Mouse (Mus musculus): ENCODE measurements around the gene Itpkb.

The Itpkb gene

DNA sequence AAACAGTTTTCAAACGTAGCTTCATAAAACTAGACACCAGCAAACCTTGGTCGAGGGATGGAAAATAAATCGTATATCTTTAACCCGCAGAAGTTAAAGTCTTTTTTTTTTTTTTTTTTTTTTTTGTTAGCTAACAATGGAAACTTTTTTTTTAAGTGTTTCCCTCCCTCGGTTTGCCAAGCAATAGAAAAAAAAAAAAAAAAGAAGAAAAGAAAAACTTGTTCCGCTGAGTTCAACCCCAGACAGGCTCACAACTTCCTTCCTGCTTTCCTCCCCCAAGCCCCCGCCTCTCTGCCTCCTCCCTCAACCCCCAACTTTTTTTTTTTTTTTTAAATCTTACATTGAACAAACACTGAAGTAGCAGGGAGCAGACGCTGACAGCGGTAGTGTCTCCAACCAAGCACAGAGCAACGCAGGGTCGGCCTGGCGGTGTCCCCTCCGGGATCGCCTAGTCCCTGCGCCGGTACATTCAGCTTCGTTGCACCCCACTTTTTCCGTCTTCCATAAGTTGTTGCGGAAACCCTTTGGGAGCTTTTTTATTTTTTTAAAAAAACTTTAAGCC is at the start of gene Itpkb:
Gene Itpkb (plus strand): TSS at position 341 of the 562 bp plus-strand sequence.
- DNase-seq (ENCODE audit: low spot score) = peak; percentile 78

DNA sequence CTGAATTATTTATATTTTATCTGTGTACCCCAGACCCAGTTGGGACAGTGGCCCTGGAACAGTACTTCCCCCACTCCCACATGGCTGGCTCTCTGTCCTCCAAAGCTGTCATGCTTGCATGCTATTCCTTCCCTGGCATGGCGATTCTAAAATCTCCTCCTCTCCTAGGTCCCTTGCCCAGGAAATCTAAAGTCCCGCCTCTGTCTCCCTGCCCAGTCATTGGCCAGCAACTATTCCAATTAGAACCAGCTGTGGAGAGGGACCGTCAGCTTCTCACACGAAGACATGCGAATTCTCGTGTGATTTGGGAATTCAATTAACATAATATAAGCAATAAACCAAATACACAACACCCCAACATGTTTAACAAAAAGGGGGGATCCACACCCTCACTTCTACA is 47.7 kb upstream of the Itpkb start:
- DNase-seq (ENCODE audit: low spot score) = no peak

DNA sequence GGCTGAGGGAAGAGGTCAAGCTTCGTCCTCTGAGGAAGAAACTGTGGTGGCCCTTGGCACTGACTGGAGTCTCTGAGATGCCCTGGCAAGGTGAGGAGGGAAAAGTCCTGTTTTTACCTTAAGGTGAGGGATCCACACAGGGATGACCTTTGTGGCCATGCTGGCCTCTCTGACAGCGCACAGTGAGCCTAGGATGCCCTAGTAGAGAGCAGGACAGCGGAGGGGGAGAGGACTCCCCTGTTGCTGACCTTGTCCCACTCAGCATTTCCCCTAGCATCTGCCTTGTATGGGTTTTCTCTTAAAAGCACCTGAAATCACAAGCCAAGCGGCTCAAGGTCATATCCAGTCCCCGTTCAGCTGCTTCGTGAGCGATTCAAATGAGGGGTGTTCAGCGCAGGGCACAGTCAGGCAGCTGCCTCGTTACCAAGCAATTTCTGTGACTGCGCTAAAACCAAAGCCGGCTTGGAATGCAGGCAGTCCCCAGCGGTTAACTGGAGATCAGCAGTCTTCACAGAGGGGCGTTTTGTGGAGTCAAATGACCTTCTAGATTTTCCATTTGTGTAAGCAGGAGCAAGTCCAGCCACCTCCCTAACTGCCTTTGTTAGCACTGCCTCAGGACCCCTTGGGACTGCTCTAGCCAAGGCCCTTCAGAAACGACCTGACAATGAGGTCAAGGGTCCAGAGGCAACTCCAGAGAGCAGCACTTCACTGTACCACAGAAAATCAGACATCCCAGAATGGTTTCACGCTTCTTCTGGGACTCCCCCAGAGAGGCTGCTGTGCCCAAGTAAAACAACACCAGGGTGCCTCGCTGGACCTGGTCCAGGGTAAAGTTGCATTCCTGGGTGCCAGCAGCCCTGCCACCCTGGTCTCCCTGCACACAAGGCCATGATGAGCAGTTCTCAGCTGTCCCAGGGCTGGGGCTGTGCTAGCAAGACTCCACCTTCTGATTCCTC is 46.2 kb upstream of the Itpkb start:
- DNase-seq (ENCODE audit: low spot score) = no peak

DNA sequence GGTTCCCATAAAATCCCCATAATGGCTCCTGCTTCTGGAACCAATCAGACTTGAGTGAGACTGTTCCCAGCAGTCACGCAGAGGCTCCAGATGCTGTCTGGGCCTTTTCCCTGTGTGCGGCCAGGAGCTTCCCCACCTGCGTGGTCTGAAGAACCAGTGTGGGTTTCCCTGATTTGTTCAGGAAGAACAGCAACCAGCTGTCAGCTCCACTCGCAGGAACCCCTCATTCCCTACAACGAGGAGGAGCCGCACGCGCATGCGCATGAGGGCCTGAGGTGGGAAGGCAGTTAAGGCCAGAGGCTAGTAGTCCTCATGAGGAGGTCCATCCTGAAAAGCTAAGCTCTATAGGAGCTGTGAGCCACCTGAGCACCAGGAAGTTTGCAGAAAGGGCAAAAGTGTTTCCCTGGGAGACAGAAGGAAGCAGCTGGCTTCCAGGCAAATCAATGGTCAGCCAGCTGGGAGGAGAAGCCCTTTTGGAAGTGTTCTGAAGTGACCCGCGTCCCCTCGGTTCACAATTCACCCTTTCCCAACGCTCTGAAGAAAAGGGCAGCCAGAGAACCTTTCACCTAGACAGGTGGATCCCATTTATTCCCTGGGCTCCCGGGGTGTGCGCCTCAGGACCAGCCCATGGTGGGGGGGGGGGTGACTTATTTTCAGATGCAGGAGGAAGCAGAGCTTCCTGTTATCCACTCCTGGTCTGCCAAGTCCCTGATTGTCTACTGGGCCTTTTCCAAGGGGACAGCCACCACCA is 44.0 kb upstream of the Itpkb start:
- peak; percentile 56 for DNase-seq (ENCODE audit: low spot score)

DNA sequence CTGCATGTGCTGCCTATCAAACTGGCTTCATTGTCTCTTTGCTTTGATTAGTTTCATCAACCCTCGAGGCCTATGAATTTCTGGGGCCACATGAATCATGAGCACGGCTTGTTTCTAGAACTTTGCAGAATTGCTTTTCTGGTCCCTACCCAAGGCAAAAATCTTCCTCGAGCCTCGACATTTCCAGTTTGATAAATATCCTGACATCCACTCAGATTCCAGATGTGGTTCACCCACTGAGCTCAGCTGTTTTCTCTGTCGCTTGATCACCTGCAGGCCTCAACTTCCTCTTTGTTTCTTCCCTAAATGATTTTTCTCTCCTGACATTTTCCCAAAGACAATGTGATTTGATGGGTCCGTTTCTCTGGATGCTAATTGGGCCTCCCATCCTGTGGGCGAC is 42.1 kb upstream of the Itpkb start:
- DNase-seq (ENCODE audit: low spot score) = no peak

DNA sequence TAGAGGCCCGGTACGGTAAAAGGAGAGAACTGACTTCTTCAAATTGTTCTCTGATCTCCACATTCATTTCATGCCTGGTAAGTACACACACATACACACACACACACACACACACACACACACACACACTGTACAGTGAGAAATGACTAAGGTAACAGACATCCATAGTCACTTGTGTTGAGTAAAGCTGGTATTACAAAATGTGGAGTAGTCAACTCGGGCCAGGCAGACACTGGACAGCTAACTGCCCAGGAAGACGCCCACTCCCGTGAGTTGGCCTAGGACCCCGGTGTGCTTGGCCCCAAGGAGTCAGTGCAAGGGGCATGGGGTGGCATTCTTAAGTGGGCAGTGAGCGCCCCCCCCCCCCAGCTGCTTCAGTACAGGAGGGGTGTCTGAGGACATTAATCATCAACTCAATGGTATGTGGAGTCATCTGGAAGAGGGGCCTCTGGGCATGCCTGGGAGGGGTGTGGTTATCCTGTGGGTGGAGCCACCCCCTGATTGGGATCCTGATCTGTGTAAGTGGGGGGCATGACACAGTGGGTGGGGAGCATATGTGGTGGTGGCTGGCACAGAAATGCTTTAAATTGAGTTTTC is 41.3 kb upstream of the Itpkb start:
- no peak for DNase-seq (ENCODE audit: low spot score)

DNA sequence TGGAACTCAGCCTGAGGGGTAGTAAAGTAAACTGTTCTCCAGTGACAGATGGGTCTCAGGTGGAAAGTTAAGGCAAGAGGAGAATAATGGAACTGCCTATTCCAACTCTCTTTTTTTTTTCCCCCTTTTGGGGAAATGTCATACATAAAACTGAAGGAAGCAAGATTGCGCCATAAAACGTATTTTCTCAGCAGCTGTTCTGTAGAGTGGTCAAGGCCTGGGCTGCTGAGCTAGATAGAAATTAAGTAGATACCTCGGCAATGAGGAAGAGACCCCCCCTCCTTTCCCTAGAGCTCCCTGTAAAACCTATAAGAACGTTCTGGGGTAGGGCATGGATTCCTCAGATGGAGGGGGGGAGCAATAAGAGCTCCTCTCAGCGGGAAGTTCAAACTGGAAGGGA is 40.5 kb upstream of the Itpkb start:
- DNase-seq (ENCODE audit: low spot score) = no peak

DNA sequence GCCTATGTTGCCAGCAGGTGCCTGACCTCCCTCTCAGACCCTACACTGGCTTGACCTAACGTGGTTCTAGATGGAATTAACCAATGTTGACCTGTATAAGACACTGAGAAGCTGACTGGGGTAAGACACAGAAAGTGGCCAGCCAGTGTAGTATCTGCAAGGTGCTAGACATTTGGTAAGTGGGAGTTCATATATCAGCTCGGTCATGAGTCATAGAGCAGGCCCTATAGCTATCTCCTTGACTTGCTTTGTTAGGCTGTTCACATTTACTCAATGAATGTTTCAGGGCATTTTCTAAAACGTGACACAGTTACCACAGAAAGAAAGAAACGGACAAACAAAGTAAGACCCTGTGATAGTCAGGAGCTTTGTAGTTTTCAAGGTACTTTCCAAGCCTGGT is 39.9 kb upstream of the Itpkb start:
- no peak for DNase-seq (ENCODE audit: low spot score)

DNA sequence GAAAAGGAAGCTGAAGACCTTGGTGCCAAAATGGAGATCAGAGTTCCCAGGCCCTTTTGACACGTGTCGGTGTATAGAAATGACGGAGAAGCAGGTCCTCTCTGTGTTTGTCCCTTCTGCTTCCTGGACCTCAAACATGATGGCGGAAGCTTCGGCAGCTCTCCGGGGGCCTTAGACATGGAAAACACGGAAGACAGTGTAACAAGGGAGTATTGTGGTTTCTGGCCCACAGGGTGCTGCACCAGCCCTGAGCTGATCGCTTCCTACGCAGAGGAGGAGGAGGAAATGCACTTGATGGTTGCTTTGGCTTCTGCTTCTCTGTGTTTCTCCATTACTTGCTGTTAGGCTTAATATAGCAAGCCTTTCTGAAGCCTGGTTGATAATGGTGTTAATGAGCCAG is 34.2 kb upstream of the Itpkb start:
- DNase-seq (ENCODE audit: low spot score) = no peak

DNA sequence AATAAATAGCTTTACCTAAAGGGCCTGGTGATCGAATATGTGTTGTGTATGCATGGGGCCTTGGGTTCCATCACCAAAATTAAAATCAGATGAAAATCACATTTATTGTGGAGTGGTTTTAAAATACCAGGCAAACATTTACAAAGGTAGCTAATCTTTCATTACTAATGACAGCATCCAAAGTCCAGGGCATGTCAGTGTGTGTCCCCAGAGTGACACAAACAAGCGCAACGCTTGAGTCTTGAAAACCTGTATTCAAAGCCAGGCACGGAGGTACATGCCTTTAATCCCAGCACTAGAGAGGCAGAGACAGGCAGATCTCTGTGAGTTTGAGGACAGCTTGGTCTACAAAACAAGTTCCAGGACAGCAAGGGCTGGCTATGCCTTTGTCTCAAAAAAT is 30.6 kb upstream of the Itpkb start:
- DNase-seq (ENCODE audit: low spot score) = no peak

DNA sequence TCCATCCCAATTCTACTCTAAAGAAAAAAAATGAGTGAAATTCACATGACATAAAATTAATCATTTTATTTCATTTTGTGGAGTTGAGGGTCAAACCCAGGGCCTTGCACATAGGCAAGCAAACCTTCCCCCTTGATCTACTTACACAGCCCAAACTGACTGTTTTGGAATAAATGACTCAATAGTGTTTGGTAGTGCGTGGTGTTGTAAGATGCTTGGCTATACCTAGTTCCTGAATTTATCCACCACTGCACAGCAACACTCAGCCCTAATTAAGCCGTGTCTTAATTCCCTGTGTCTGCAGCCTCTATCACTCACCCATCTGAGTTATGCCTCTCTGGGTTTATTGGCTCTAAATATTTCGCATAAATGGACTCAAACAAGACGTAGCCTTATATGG is 30.0 kb upstream of the Itpkb start:
- DNase-seq (ENCODE audit: low spot score) = no peak

DNA sequence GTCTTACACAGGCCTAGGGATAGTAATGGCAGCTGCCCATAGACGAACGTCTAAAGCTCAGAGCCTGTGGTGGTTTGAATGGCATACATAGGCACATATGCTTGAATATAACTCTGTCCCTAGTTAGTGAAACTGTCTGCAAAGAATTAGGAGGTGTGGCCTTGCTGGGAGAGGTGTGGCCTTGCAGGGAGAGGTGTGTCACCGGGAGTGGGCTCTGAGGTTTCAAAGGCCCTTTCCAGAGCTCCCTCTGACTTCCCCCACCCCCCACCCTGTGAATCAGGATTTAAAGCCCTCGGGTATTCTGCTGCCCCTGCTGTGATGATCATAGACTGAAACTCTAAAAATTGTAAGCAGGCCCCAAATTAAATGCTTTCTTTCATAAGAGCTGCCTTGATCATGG is 29.3 kb upstream of the Itpkb start:
- no peak for DNase-seq (ENCODE audit: low spot score)

DNA sequence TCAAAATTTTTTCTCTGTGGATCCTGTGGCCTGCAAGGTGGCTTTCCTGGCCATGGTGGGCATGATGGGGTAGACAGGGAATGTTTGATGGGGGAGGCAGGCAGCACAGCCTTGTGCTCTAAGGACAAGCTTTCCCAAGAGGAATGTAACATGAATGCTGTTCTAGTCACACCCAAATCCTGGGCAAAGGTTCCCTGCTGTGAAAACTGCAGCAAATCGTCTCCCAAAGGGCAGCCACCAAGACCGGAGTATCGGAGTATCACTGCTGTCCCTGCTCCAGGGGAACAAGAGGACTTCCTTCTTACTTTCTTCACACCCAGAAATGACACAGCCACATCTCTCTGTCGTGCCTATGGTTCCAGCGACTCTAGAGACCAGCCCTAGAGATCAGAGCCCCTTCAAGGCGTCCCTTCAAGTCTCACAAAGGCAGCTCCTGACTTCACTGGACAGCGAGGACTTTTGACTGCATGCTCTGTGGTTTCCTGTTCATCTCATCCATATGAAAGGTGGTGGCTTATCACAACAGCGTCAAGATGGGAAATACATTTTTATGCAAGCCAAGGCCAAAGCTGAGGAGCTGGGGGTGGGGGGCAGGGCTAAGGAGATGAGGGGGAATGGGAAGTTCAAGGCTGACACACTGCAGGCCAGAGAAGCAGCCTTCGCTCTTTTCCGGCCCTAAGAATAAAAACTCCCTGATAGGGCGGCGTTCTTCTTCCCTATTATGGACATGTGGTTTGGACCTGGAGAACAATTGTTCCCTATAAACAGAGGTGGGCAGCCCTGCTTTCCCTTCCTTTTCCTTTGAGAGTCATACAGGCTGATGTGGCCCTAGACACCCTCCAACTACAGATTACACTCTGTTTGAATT is 27.8 kb upstream of the Itpkb start:
- DNase-seq (ENCODE audit: low spot score) = no peak

DNA sequence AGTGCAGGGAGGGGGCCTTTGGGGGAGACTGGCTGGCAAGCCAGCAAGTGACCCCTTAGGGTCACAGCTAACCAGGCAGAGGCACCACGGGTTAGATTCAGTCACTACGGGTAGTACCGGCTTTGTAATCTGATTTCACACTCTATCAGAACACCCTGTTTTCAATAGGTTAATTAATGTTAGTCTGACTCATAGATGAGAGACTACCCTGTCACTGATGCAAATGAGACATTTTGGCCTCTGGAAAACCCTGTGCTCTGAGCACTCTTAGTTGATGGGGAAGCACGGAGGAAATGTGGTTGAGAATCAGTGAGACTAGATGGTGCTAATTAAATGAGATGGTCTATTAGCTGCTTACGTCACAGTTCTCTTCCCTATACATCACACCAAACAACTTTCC is 26.7 kb upstream of the Itpkb start:
- DNase-seq (ENCODE audit: low spot score) = no peak

DNA sequence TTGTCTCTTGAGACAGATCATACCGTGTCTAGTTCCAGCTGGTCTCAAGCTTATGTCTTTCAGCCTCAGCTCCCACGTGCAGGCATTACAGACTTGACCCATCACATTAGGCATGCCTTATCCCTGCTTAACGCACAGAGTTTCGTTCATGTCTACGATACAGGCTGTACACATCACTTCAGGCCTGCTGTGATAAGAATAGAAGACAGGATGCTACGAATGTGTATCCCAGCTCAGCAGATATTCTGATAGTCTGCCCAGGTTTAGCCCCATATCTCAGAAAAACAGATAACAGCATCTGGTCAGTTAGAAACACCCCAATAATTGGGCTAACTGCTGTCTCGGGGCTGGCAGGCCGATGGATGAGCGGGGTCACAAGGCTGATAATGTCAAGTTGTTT is 23.4 kb upstream of the Itpkb start:
- DNase-seq (ENCODE audit: low spot score) = no peak

DNA sequence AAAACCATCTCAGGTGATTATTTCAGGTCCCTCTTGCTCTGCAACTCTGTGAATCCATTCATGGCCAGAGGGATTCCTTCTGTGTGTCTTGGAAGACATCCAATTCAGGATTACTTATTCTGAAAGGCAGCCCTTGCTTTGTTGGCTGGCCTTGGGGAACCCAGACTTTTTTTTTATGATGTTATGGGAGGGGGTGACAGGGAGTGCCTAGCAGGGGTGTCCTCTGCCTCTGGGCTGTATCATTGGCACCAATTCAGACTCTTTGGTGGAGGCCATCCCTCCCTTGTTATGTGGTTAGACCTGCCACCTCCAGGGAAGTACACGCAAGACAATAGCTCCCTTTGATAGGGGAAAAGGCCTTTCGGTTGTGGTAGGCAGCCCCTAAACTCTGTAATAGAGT is 22.6 kb upstream of the Itpkb start:
- DNase-seq (ENCODE audit: low spot score) = no peak

DNA sequence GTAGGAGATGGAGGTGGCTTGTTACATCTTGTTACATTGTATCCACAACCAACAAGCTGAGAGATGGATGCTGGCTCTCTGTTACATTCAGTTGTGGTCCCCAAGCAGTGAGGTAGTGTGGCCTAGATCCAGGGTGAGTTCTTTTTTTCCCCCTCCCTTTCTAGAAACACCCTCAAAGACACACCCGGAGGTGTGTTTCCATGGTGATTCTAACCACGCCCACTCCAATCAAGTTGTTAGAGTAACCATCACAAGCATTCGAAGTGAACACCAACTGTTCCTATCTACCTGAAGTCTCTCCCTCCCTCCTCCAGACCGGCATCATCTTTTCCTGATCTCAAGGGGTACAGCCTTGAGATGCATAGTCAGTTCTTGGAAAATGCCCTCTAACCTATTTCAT is 21.4 kb upstream of the Itpkb start:
- DNase-seq (ENCODE audit: low spot score) = no peak

DNA sequence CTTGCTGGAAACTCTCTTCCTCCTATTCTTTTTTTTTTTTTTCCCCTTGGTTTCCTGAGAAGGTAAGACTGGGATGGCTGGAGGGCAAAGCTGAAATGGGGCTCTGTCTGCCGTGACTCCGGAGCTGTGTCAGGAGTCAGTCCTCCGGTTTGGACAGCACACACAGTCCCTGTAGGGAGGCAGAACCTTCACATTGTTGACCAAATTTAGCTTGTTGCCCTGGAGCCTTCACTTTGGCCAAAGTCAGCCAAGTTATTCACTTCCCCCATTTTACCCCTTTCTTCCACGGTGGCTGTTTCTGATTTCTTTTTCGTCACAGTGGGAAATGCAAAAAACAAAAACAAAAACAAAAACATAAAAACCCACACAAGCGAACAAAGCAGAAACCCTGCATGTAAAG is 18.0 kb upstream of the Itpkb start:
- DNase-seq (ENCODE audit: low spot score) = no peak

DNA sequence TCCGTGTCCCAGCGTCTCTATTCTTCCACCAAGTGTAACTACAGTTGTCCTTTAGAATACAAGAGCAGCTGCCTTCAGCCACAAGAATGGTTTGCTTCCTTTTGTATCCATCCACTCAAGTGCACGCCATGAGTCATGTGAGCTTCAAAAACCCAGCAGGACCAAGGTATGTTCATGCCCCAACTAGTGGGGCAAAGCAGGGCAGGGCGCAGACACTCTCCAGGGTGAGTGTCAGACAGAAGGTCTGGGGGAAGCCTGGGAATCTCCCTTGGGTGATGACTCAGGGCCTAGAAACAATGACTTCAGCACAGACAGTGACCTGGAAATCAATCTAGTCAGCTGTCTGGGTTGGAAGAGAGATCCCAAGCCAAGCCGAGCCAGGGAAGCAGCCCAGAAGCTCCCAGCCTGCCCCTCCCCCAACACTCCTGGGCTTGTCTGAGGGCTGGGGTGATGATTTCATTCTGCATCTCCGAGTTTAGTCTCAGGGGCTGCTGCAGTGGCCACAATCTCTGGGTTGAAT is 17.4 kb upstream of the Itpkb start:
- DNase-seq (ENCODE audit: low spot score) = peak; percentile 65

DNA sequence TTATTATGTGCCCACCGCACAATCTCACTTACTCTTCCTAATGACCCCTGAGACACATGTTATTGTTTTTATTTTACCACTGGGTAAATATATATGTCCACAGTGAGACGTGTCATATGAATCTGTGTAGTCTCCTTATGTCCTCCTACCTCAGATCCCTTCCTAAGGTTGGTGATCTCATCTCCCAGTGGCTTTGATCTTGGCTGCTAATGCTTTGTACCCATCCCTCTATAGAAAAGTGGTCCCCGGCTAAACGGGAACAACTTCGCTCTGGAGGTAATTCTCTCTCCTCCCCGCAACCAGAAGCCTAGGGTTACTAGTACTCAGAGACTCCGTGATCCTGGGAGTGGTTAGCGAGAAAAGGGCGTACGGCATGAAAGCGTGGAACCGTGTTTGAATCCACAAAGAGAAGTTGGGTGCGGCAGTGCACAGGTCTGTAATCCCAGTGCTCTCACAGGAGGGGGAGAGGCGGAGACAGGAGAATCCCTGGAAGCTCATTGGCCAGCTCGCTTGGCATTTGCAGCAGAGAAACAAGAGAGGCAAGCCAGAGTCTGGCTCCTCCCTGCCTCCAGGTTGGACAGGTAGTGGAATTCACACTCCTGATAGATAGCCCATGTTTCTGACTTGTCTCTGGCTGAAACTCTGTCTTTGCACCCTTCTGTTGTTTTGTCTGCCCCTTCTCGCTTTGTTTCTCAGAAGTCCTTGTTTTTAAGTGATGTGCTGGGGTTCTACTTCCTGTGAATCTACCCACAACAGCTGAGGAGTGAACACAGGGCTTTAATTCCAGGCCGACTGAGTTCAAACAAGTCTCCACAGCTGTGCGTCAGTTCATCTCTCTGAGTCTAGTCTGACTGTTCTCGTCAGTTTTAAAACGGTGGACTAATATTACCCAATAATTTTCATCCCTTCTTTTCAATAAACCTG is 16.5 kb upstream of the Itpkb start:
- DNase-seq (ENCODE audit: low spot score) = no peak
